Mouse (Mus musculus): ENCODE data around the gene Col6a2.

DNA sequence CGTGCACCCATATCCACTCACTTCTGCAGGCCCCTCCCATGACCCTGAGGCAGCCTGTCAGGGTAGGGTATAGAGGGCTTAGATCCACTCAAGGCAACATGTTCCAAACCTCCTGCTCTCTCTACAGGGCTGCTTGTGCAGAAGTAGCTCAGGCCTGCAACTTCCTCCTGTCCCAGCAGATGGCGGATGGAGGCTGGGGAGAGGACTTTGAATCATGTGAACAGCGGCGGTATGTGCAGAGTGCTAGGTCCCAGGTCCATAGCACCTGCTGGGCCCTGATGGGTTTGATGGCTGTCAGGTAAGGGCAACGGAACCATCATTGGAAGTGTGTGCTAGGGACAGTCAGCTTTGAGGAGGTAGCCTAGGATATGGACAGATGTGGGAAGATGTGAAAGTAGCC is 73.0 kb downstream of the Col6a2 start:
- TF ChIP-seq POLR2A (IDR thresholded peaks at IDR 0.05; ENCODE audit: borderline replicate concordance, control insufficient read depth, low read depth, low read length) = no peak
- TF ChIP-seq CTCF (IDR thresholded peaks at IDR 0.05; ENCODE audit: control insufficient read depth, insufficient read depth, low read length) = peak; percentile 16; the same call in 1 of the 2 replicates

All from bone marrow, adult 2 months (tissue).